Mouse (Mus musculus) midbrain, postnatal 0 days (tissue): Measurements from ENCODE around the gene Heatr5a. TPM values are rescaled to one million over a fixed set of nuclear protein-coding genes. Genes with fewer than 3 reads are reported as not detected.

ENCODE experiments used
- ATAC-seq: fragments of 200-750 bp; cut with Nextera tagmentation; 2 replicates; pipeline ENCODE4 v1.8.0; 2017; ENCODE audit warnings: moderate number of reproducible peaks, mild to moderate bottlenecking, moderate TSS enrichment, moderate library complexity; ENCODE audit not compliant: low FRiP score
- DNase-seq: peaks from one replicate; pipeline ENCODE4 v3.0.0-alpha.2; 2015; ENCODE audit warnings: low spot score
- H3K27ac ChIP-seq: fragments of 300-500 bp; sonication (generic); 2 replicates; pipeline ENCODE4 v1.5.1; 2014; ENCODE audit warnings: low read depth, mild to moderate bottlenecking, low read length, mixed read lengths
- H3K27me3 ChIP-seq: fragments of 300-500 bp; sonication (generic); 2 replicates; pipeline ENCODE4 v1.6.1; 2014; ENCODE audit warnings: low read length, control low read depth, mixed read lengths; ENCODE audit not compliant: insufficient read depth
- H3K36me3 ChIP-seq: fragments of 300-500 bp; sonication (generic); 2 replicates; pipeline ENCODE4 v1.6.1; 2014; ENCODE audit warnings: low read length, control low read depth, mixed read lengths; ENCODE audit not compliant: insufficient read depth
- H3K4me1 ChIP-seq: fragments of 300-500 bp; sonication (generic); 2 replicates; pipeline ENCODE4 v1.6.1; 2014; ENCODE audit warnings: mild to moderate bottlenecking, control low read depth, antibody characterized with exemption, low read length, mixed read lengths; ENCODE audit not compliant: insufficient read depth
- H3K4me2 ChIP-seq: fragments of 300-500 bp; sonication (generic); 2 replicates; pipeline ENCODE4 v1.6.1; 2014; ENCODE audit warnings: low read depth, mild to moderate bottlenecking, low read length, mixed read lengths; ENCODE audit not compliant: poor library complexity, severe bottlenecking
- H3K4me3 ChIP-seq: fragments of 300-500 bp; sonication (generic); 2 replicates; pipeline ENCODE4 v1.5.1; 2014; ENCODE audit warnings: low read depth, mild to moderate bottlenecking, low read length, moderate library complexity
- H3K9ac ChIP-seq: fragments of 300-500 bp; sonication (generic); replicated peaks from 2 replicates; pipeline ENCODE4 v1.6.1; 2014; ENCODE audit warnings: mild to moderate bottlenecking, low read length, moderate library complexity, mixed read lengths; ENCODE audit not compliant: poor library complexity, severe bottlenecking
- H3K9me3 ChIP-seq: fragments of 300-500 bp; sonication (generic); 2 replicates; pipeline ENCODE4 v1.6.1; 2016; ENCODE audit warnings: low read length, control low read depth
- CTCF ChIP-seq: IDR thresholded peaks from 2 replicates; pipeline ENCODE4 v1.5.1; 2016; ENCODE audit warnings: antibody characterized with exemption, mild to moderate bottlenecking
- WGBS: fragments of 180-500 bp; shearing (Covaris S2); extraction: QIAGEN DNeasy Blood & Tissue Kit; methylation state at CpG from one replicate; pipeline ENCODE4 v1.1.7; 2014; 5-methylcytosine and 5-hydroxymethylcytosine counted together
- polyA plus RNA-seq: library from polyadenylated mRNA; unstranded; fragments of >200 nt; fragmentation: Nextera tagmentation; extraction: Ambion mirVana; gene quantifications from 2 replicates; pipeline ENCODE4 v1.2.1, GENCODE M21; 2015
- total RNA-seq: library from RNA; depleted of rRNA; stranded (reverse); fragments of >200 nt; gene quantifications from 2 replicates; pipeline ENCODE4 v1.2.3, GENCODE M21; 2014

The Heatr5a gene
- total and polyA plus RNA-seq, 2 experiments from 2014 or later: 3.3 to 25.3 TPM

DNA sequence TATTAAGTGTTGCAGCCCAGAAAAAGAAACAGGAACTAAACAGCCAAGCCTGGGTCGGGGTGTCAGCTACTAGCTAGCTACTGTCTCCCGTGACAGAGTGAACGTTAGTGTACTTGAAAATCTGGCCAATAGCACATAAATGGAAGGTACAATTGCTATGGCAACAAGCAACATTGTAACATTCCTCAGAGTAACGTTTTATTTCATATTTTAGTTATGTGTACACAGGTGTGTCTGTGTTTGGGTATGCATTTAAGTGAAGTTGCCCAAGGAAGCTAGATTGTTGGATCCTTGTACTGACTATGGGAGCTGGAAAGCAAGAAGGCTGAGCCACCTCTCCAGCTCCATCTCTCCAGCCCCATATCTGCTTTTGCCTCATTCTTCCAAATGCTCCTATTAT, 31.3 kb downstream of the Heatr5a start:
- Histone ChIP-seq H3K9me3 (no peaks in the 10 kb centered on the region), H3K4me3 (no peak overlapping the region), H3K36me3 (0 out of 2 replicates have a peak, but pooled peaks cover under 1% of the 10 kb centered on the region), H3K9ac (no peak overlapping the region), H3K27ac (no peak overlapping the region), H3K4me2 (no peak overlapping the region), H3K4me1 (no peaks in the 10 kb centered on the region), H3K27me3 (no peaks in the 10 kb centered on the region)
- DNase-seq (no peak), ATAC-seq (no peak)
- no peak for TF ChIP-seq CTCF
- 80% methylated on average over 4 of the region's 4 CpGs for WGBS

- ATAC-seq (no peak), DNase-seq (no peak)
- no peak overlapping the region for H3K9ac ChIP-seq
- no peak overlapping the region for H3K4me3 ChIP-seq
- no peak overlapping the region for H3K4me2 ChIP-seq
- no peak overlapping the region for H3K27ac ChIP-seq
- no peak for TF ChIP-seq CTCF
- no peaks in the 10 kb centered on the region; the same call in 1 of the 2 replicates for H3K36me3 ChIP-seq
- 72% methylated on average over 6 of the region's 6 CpGs for WGBS
- no peaks in the 10 kb centered on the region for H3K9me3 ChIP-seq
- no peaks in the 10 kb centered on the region for H3K4me1 ChIP-seq
- H3K27me3 ChIP-seq: no peaks in the 10 kb centered on the region
These were observed 33.2 kb downstream of the Heatr5a start for GRCm38 (mm10) chr12:51937938-51938337.

DNA sequence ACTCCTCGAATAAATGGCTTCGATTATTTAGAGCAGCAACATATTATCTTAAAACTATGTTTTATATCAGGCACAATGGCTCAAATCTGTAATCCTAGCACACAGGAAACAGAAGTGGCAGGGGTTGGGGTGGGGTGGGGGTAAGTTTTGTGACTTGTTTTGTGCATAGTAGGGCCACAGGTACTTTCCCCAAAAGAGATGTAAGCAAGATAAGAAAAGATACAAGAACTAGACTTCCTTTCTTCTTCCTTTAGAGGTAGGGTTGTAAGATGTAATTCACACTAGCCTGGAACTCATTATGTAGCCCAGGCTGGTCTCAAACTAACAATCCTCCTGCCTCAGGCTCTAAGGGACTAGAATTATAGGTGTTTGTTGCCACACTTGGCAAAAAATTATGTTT, 41.5 kb downstream of the Heatr5a start:
- no peak for ATAC-seq
- Histone ChIP-seq H3K27me3 (no peaks in the 10 kb centered on the region), H3K9me3 (no peaks in the 10 kb centered on the region), H3K4me2 (no peak overlapping the region), H3K4me1 (no peaks in the 10 kb centered on the region), H3K27ac (no peak overlapping the region), H3K9ac (no peak overlapping the region), H3K4me3 (no peak overlapping the region), H3K36me3 (peaks cover 6% of the 10 kb centered on the region; the same call in 1 of the 2 replicates)
- TF ChIP-seq CTCF: no peak
- DNase-seq: no peak
- 93% methylated on average over 2 of the region's 2 CpGs for WGBS

DNA sequence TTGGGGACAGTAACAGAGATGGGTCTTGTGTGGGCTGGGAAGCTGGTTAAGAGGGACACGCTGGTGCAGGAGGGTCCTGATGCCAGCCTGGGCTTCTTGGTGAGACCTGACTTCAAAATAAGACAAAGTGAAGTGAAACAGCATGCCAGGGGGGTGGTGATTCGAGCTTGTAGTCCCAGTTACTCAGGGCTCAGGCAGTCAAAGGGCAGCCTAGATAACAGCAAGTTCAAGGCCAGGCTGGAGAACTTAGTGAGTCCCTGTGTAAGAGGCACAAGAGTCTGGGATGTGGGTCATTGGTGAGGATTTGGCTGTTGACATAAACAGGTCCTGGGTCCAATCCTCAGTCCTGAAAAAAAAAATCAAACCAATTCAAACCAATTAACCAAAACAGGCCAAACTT, 53.9 kb downstream of the Heatr5a start:
- no peak for DNase-seq
- H3K36me3 ChIP-seq: peaks cover 32% of the 10 kb centered on the region
- no peak for ATAC-seq
- WGBS: 79% methylated on average over 2 of the region's 2 CpGs
- no peaks in the 10 kb centered on the region for H3K9me3 ChIP-seq
- no peak overlapping the region for H3K4me3 ChIP-seq
- no peak overlapping the region for H3K4me2 ChIP-seq
- no peaks in the 10 kb centered on the region for H3K27me3 ChIP-seq
- TF ChIP-seq CTCF: no peak
- H3K9ac ChIP-seq: no peak overlapping the region
- no peak overlapping the region for H3K27ac ChIP-seq
- H3K4me1 ChIP-seq: no peaks in the 10 kb centered on the region

DNA sequence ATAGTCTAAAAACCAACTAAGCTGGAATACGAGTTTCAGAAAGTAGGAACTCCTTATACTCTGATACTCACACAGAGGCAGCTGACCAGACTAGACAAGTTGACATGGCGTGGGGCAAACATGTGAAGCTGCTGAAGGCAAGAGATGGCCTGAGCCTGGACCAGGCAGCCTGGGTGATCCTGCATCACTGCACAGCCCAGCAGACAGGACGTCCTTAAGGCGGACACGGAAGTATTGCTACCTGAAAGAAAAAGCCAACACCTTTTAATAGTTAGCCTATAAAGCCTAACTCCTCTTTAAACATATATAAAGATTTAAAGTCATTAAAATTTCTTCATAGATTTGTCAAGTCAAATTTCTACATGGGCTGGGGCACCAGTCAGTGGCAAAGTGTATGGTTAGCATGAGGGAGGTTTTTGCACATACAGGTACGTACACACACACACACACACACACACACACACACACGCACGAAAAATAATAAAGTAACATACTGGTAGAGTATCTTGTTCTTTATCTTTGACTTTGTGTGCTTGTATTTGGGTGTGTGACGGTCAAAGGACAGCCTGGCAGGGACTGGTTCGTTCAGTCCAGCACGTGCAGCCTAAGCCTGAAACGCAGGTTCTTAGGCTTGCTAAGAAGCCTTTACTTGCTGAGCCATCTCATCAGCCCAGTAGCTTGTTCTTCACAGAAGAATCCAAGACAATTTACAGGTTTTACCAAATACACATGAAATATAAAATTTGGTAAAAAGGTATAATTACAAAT, 56.0 kb downstream of the Heatr5a start:
- Histone ChIP-seq H3K4me2 (no peak overlapping the region), H3K4me3 (no peak overlapping the region), H3K27me3 (no peaks in the 10 kb centered on the region), H3K4me1 (no peaks in the 10 kb centered on the region), H3K9ac (no peak overlapping the region), H3K27ac (no peak overlapping the region), H3K36me3 (peaks cover 29% of the 10 kb centered on the region), H3K9me3 (no peaks in the 10 kb centered on the region)
- no peak for ATAC-seq
- no peak for TF ChIP-seq CTCF
- 96% methylated on average over 12 of the region's 12 CpGs for WGBS
- no peak for DNase-seq

DNA sequence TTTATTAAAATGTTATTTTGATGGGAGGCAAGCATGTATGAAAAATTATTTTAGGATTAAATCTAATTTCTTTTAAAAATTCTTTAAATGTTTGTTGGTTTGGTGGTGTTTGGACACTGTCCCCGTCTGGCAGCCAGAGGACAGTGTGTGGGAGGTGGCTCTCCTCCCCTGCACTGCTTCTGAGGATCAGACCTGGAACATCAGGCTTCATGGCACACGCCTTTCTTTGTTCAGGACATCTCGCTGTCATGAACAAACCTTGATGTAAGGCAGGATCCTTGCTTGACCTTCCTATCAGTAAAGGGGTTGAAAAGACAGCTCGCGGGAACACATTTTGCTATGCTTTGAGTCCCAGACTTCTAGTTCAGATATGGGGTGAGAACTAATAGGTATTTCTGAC, 61.9 kb downstream of the Heatr5a start:
- Histone ChIP-seq H3K9ac (no peak overlapping the region), H3K4me3 (no peak overlapping the region), H3K9me3 (no peaks in the 10 kb centered on the region), H3K36me3 (peaks cover 11% of the 10 kb centered on the region; the same call in 1 of the 2 replicates), H3K27me3 (no peaks in the 10 kb centered on the region), H3K4me2 (no peak overlapping the region), H3K27ac (no peak overlapping the region), H3K4me1 (no peaks in the 10 kb centered on the region)
- DNase-seq (no peak), ATAC-seq (no peak)
- no peak for TF ChIP-seq CTCF
- 94% methylated on average over 5 of the region's 5 CpGs for WGBS
